34 mouse cellular contexts compared by ENCODE assay signal in genomic region chr7:132105326-132105725, GRCm38 (mm10). TPM values are rescaled to one million over a fixed set of nuclear protein-coding genes. Genes with fewer than 3 reads are reported as not detected.
"Had no signal": no experiment of that assay in that cellular context is flagged by ENCODE, and none has a peak within 500 bp of the region (broad histone marks: within the 10 kb centered on the region; RNA-seq: fewer than 3 reads in every experiment).

No protein-coding gene starts in this region.

- H3K27ac ChIP-seq: heart, embryonic 10.5 days; heart, embryonic 13.5 days; heart, embryonic 15.5 days; hindbrain, embryonic 10.5 days; hindbrain, embryonic 12.5 days; hindbrain, embryonic 13.5 days; hindbrain, embryonic 14.5 days; hindbrain, embryonic 15.5 days; intestine, embryonic 15.5 days; kidney, embryonic 15.5 days; kidney, postnatal 0 days; layer of hippocampus, adult 2 months; left cerebral cortex, adult 2 months had no signal

- H3K9me3 ChIP-seq: heart, embryonic 10.5 days; heart, embryonic 13.5 days; heart, embryonic 15.5 days; hindbrain, embryonic 10.5 days; hindbrain, embryonic 12.5 days; hindbrain, embryonic 13.5 days; hindbrain, embryonic 15.5 days; intestine, embryonic 15.5 days; kidney, embryonic 15.5 days had no signal

- ATAC-seq: inflammation-experienced regulatory T-cells, adult 6 months; intestine, embryonic 15.5 days; intestine, embryonic 16.5 days; intestine, postnatal 0 days had no signal

- H3K27me3 ChIP-seq: heart, embryonic 15.5 days; hindbrain, embryonic 12.5 days; hindbrain, embryonic 13.5 days; hindbrain, embryonic 15.5 days; intestine, embryonic 15.5 days; kidney, embryonic 15.5 days had no signal

- H3K4me2 ChIP-seq: heart, embryonic 11.5 days; heart, embryonic 13.5 days; heart, embryonic 15.5 days; hindbrain, embryonic 12.5 days; hindbrain, embryonic 13.5 days; hindbrain, embryonic 14.5 days; hindbrain, embryonic 15.5 days; intestine, embryonic 15.5 days; kidney, embryonic 15.5 days had no signal

- H3K9ac ChIP-seq: heart, embryonic 13.5 days; heart, embryonic 15.5 days; hindbrain, embryonic 12.5 days; hindbrain, embryonic 13.5 days; hindbrain, embryonic 14.5 days; hindbrain, embryonic 15.5 days; intestine, embryonic 15.5 days; kidney, embryonic 15.5 days had no signal

- H3K4me3 ChIP-seq: heart, embryonic 10.5 days; heart, embryonic 13.5 days; heart, embryonic 15.5 days; hindbrain, embryonic 10.5 days; hindbrain, embryonic 12.5 days; hindbrain, embryonic 13.5 days; hindbrain, embryonic 15.5 days; intestine, embryonic 15.5 days; kidney, embryonic 15.5 days; layer of hippocampus, adult 2 months; left cerebral cortex, adult 2 months had no signal

- DNase-seq: heart, postnatal 10 days; heart, postnatal 14 days; heart, postnatal 36 days; heart, postnatal 4 days; kidney, adult 11 months; kidney, adult 18-20 months; kidney, adult 2 months; kidney, adult 8-10 months; kidney, adult 9 months; kidney, postnatal 10 days; kidney, postnatal 14 days; kidney, postnatal 25 days; kidney, postnatal 36 days; kidney, postnatal 4 days; layer of hippocampus, adult 9-11 months; layer of hippocampus, postnatal 36 days had no signal

- H3K36me3 ChIP-seq: heart, embryonic 10.5 days; heart, embryonic 13.5 days; heart, embryonic 15.5 days; hindbrain, embryonic 10.5 days; hindbrain, embryonic 12.5 days; hindbrain, embryonic 13.5 days; hindbrain, embryonic 15.5 days; intestine, embryonic 15.5 days; kidney, embryonic 15.5 days had no signal

- H3K4me1 ChIP-seq: heart, embryonic 10.5 days; heart, embryonic 13.5 days; heart, embryonic 15.5 days; hindbrain, embryonic 10.5 days; hindbrain, embryonic 12.5 days; hindbrain, embryonic 13.5 days; hindbrain, embryonic 15.5 days; intestine, embryonic 15.5 days; kidney, embryonic 15.5 days had no signal

RNA-seq across cellular contexts. Expression of gene Cpxm2, which starts 49.2 kb away (rescaled TPM):
- total RNA-seq: hematopoietic stem cell, adult 5-6 weeks had no signal
- polyA plus RNA-seq: heart, embryonic 11.5 days; inflammation-experienced regulatory T-cells, adult 6 months had no signal
